Mouse (Mus musculus): ENCODE data around the gene Raf1.

Raf1 gene

DNA sequence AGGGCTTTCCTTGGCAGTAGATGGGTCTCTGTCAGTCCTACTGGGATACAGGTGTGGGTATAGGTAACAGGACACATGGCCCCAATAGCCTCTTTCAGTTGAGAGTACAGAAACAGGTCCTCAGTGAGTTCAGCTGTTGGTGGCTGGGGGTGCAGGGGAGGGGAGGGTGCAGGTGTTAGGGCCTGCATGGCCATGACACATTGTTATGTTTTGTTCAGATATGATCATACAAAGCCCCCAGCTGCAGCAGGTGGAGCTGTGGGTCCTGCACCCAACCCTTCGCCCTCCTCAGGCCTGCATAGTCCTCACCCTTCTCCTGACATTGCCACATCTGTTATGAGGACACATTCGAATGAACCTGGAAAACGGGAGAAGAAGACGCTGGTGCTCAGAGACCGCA, 66.1 kb downstream of the Raf1 start:
- no peak for DNase-seq

- DNase-seq: no peak
These were observed 67.3 kb downstream of the Raf1 start for GRCm38 (mm10) chr6:115609121-115609520.

DNA sequence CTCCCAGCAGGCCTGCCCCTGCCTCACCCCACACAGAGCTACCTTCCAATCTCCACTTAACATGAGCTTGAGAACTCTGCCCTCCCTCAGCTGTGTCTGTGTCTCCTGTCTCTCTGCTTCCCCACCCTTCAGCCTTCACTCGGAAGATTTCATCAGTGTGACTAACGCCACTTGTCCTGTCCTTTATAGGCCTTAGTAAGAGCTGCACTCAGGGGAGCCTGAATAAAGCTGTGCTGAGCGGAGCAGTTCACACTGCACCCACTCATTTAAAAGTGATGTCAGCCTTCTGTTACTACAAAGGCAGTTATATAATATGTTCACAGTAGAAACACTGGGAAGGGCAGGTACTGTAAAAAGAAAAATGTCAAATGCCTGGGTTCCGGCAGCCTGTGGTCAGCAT, 69.0 kb downstream of the Raf1 start:
- DNase-seq: peak; percentile 50

DNA sequence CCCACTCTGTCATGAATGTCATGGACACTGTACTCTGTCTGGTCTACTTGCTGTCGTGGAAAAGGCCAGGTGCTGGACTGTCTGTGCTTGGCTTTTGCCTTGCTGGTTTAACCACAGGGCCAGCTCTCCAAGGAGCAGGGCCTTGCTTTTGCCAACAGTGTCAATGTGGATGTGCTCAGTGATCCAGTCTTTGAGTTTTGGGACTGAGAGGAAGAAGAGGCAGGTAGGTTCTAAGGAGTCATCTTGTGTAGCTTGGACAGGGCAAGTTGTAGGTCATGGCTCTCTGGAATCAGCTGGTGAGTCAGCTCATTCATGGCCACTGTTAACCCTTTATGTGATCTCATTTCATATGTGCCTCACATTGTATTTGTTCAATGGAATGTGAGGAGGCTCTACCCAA, 70.0 kb downstream of the Raf1 start:
- no peak for DNase-seq

DNA sequence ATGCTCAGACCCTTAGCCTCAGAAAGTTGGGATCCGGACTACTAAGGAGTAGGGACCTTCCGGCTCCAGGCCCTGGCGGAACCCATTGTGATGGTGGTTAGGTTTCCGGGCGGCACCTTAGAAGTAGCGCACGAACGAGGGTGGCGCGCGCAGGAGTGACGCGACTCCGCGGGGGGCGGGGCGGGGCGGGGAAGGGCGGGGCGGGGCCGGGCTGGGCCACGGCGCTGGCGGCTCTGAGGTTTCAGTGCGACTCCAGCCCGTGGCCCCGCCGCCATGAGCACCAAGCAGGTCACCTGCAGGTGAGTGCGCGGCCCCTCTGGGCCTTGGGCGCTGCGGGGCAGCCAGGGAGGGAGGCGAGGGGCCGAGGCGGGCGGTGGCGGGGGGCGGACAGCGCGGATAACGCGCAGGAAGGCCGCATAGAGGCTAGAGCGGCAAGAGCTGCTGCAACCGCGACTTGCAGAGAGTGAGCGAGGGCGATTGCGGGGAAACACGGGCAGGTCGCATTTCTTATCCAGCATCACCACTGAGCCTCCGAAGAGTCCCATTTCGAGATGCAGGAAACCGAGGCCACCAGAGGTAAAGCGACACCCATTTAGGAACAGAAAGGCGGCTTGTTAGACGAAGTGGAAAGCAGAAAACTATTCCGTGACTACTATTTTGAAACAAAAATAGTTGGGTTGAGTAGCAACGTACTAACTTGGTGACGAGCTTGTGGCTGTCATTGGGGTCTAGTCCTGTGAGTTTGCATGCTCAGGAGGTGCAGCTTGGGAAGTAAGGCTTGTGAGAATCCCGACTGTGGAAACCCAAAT, 74.5 kb downstream of the Raf1 start, which contains the start of gene Mkrn2:
TSS of gene Mkrn2 (plus strand) at position 188 of the 809 bp plus-strand sequence.
- DNase-seq: peak; percentile 82

DNA sequence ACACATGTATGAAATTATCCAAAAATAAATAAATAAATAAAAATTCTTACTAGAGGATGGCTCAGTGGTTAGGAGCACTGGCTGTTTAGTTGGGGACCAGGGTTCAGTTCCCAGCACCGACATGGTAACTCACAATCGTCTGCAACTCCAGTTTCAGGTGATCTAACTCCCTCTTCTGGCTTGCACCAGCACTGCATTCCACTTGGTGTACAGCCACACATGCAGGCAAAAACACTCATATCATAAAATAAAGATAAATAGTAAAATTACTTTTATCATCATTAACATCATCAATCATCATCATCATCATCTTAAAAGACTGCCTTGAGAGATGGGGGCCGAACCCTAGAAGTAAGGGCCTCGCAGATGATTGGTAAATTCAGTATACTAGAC, 75.1 kb downstream of the Raf1 start:
- DNase-seq: no peak

- DNase-seq: no peak
These were observed 80.8 kb downstream of the Raf1 start for GRCm38 (mm10) chr6:115595667-115596066.

DNA sequence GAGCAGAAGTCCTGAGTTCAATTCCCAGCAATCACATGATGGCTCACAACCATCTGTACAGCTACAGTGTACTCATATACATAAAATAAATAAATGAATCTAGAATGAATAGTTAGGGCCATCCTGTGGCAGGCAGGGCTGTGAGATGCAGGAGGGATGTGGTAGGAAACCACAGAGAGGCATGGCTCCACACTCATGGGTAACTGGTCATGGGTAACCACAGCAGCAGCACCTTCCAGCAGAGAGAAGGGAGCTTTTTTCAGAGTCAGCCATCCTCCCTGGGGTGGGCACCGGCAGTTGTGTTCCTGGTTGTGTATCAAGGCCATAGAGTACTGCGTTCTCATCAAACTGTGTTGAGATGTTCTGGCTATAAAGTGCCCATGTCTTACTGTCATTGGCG, 82.0 kb downstream of the Raf1 start:
- no peak for DNase-seq

GRCm38 (mm10) chr6:115593252-115593651, 83.2 kb downstream of the Raf1 start:
- DNase-seq: no peak

- DNase-seq: no peak
These were observed 84.0 kb downstream of the Raf1 start, which contains the start of gene Mkrn2os for GRCm38 (mm10) chr6:115592458-115592857. Gene Mkrn2os (minus strand): TSS chr6:115592576.

GRCm38 (mm10) chr6:115591692-115592359, 84.6 kb downstream of the Raf1 start:
- DNase-seq: no peak

GRCm38 (mm10) chr6:115586321-115586720, 90.1 kb downstream of the Raf1 start:
- DNase-seq: no peak

- DNase-seq: no peak
These were observed 92.3 kb downstream of the Raf1 start for GRCm38 (mm10) chr6:115584176-115584575.

DNA sequence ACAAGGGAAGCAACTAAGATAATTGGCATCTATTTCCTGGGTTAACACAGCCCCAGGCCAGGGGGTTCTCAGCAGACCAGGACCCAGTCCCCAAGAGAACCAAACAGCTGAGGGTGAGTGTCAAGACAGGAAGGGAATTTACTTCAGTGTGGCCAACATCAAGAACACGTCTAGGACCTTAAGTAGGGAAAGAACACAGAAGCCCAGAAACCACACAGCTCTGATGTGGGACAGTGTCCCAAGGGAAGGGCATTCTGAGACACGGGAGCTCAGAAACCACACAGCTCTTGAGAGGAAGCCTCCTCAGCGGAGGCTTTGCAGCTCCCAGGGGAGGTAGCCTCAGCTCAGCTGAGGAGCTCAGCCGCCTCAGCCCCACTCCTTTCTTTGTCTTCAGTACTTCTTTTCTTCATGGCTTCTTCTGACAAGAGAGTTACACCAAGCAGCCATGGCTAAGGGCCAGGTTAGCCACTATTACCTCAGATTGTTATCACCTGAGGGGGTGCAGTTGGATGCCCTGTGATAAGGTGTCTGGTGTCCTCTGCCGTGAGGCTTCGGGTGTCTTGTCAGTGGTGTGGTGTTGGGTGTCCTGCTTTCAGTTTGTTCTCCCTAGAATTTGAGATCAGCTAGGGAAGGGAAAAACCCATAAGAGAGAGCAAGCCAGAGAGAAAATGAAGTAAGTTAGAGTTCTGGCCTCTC, 92.9 kb downstream of the Raf1 start:
- no peak for DNase-seq

GRCm38 (mm10) chr6:115582328-115583115, 93.9 kb downstream of the Raf1 start:
- no peak for DNase-seq

- no peak for DNase-seq
These were observed 95.6 kb downstream of the Raf1 start for GRCm38 (mm10) chr6:115580810-115581209.

DNA sequence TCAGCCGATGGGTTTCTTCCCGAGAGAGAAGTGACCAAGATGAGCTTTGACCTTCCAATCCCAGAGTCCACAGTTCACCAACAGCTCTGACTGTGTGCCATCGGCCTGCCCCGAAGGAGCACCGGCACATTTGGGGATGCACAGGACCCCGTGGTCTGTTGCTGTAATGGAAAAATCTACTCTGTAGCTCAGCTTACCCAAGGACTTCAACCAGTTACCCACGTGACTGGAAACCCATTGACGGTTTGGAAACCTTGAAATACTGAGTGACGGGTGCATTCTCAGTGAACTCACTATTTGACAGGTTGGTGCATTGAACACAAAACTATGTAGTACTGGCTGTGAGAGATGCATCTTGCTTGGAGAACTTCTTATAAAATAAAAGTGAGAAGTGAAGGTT, 98.5 kb downstream of the Raf1 start:
- DNase-seq: no peak

DNA sequence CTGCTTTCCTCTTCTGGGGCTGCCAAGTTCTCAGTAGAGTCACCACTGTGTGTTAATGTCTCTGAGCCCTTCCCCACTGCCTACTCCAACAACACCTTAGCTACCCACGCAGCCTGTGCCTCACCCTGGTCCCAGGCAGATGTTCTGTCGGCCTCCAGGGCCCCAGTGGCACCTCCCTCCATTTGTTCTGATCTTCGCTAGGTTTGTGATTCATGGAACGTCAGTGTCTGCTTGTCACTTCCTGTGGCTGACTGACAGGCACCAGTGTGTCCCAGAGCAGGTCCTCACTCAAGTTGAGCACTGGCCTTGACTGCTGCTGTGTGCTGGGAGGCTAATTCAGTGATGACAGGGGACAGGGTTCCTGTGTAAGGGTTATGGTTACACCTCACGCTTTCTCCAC, 99.0 kb downstream of the Raf1 start:
- no peak for DNase-seq

DNA sequence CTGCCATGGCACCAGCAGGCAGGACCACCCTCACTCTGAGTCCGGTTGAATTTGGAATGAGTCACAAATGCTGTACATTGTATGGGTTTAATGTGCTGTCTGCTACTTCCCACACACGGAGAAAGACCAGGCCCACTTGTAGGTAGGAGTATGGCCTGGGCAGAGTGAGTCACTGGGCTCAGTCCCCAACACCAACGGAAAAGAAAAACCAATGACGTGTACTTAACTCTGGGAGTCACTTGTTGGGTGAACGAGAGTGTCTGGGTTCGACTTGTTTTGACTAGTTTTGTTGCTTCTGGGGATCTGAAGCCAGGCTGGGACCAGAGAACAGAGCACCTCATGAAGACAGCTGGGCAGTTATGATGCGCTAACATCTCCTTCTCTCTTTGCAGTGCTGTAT, 102.3 kb downstream of the Raf1 start:
- DNase-seq: no peak

Measured in cerebellum, adult 9-10 months (tissue).